Mouse (Mus musculus) fat pad, adult 2 months (tissue): ENCODE data around the gene Akr1b10.
"Not testable (repeated sequence)": the region's sequence is repeated elsewhere in the genome, so short reads cannot be mapped to it uniquely, and the experiment has no call there.

Experiments used
- DNase-seq: peaks from one replicate; pipeline ENCODE4 v3.0.0-alpha.2; 2011; ENCODE audit warnings: low read depth, low spot score; ENCODE audit errors: extremely low read depth

The Akr1b10 gene

DNA sequence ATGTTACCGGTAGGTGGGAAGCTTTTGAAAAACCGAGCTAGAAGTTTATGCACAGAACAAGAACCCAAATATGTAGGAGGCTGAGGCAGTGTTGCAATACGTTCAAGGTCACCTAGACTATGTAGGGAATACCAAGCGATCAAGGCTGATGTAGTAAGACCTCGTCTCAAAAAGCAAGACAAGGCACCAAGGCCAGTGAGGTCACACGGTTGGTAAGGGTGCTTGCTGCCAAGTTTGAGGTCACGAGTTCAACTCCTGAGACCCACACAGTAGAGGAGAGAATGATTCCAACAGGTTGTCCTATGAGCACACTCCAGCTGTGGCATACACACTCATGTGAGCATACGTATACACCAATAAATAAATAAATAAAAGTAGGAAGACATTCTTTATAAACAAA lies 13.9 kb upstream of the Akr1b10 start:
- no peak for DNase-seq

DNA sequence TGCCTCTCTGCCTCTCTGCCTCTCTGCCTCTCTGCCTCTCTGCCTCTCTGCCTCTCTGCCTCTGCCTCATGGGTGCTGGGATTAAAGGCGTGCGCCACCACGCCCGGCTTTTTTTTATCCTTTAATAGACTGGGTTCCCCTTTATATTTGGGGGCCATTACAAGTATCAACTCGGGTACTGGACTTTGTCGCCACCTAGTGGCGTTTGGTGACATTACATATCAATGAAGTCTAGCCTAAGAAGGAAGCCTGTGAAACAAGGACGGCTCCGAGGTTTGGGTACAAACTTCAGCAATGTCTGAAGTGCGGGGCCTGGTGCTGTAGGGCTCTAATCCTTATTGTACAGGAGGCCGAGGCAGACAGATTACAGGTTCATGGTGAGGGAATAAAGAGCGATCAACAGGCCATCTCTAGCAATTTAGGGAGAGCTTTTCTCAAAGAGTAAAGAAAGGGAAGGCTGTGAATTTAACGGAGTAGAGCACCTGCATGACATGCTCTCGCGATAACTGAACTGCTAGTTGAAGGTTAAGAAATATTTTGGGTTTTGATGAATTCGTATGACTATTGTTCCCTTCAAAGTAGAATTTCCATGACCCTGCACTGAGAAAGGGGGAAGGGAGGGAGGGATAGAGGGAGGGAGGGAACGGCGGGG lies 12.2 kb upstream of the Akr1b10 start:
- DNase-seq: no peak

DNA sequence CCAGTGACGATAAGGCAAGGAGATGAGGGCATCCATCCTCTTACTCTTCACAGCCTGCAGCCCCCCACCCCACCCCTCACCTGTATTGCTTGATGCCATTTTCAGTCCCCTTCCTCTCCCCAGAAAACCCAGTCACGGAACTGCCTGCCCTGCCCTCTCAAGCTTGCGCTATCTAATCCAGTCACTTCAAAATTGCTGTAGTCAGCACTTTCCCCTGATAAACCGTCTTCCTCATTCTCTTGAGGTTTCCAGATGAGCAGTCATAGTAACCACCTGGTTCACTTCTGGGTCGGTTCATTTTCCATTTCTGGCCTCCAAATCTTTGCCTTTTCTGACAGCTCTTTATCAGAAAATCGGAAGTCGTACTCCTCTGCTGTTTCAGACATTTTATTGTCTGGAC lies 10.2 kb upstream of the Akr1b10 start:
- no peak for DNase-seq

DNA sequence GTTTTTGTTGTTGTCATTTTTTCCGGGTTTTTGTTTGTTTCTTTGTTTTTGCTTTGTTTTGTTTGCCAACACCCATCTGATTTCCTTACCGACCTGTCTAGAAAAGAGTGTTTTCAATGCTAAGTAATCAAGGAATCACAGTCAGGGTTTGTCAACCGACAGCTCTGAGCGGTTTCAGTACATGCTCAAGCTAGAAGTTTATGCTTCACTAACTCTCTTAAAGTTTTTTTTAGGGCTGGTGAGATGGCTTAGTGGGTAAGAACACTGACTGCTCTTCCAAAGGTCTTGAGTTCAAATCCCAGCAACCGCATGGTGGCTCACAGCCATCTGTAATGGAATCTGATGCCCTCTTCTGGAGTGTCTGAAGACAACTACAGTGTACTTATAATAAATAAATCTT lies 8.1 kb upstream of the Akr1b10 start:
- DNase-seq: not testable (repeated sequence)

DNA sequence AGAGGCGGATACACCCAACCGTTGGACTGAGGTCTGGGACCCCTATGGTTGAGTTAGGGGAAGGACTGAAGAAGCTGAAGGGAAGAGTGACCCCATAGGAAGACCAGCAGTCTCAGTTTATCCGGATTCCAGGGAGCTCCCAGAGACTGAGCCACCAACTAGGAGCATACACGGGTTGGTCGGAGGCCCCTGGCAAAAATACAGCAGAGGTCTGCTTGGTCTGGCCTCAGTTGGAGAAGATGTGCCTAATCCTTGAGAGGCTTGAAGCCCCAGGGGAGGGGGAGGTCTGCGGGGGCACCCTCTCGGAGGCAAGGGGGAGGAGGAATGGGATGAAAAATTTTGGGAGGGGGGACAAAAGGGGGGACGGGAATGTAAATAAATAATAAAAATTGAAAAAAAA lies 617 bp upstream of the Akr1b10 start:
- no peak for DNase-seq

DNA sequence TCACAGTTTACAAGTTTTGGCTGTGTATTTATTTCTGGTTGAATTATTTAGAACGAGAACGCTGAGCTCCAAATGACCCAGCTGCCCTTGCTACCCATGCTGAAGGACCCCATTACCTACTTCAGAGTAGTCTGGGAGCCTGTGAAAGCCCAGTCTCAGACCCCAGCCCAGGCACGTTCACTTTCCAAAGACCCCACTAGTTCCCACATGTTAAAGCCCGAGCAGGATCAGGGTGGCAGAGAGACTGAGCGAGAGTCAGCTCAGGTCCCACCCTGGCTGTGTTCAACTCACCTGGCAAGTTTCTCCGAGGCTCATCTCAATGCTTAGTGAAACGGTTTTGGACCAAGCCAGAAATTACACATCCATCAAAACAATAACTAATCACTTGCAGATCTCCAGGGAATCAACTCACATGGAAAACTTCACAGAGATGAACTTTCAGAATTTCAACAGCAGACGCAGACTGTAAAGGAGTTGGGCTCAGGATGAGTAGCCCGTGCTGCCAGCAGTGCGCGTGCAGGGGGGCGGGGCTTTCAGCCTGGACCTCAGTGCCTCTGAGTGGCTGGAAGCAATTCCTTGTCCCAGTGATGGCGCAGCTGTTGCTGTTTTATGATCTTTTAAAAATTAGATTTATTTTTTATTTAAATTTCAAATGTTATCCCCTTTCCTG lies 818 bp downstream of the Akr1b10 start:
- no peak for DNase-seq

DNA sequence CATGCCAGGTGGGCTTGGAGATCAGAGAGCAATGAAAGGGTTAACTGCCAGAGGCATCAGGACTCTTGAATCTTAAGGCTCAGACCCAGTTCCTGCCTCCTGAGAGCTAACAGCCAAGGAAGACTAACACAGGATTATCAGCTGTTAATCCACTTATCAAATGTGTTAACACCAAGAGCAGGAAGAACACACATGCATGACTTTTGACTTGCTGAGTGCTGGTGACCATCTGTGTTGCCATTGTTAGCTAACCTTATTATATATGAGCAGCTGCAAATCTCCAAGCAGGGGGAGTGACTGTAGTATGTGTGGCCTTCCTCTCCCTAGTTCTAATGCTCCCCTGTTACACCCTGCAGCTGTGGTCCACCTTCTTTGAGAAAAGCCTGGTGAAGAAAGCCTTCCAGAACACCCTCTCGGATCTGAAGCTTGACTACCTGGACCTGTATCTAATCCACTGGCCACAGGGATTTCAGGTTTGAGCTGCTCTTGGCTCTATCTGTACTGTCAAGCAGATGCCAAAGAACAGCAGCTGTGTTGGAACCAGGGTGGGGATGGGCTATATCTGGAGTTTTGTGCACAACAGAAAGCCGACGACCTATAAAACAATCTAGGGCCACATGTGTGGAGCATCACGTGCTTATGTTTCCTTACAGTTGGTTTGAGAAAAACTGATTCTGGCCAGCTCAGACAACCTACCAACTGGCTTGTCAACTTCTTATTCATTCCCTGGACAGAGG lies 4.6 kb downstream of the Akr1b10 start:
- no peak for DNase-seq

DNA sequence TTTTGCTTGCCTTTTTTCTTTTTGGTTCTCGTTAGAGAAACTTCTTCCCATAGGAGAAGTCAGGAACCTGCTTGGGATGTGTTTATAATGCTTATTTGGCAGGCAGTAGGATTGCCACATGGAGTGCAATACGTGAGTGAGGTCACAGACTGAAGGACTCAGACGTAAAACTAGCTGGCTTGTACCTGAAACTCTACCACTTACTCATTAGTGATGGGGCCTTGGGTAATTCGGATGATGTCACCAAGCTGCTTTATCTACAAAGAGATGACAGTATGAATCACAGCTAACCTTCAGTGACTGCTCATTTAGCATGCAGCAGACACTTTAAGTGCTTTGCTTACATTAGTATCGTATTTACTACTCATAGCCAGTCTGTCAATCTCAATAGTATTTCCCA lies 11.9 kb downstream of the Akr1b10 start:
- DNase-seq: no peak

DNA sequence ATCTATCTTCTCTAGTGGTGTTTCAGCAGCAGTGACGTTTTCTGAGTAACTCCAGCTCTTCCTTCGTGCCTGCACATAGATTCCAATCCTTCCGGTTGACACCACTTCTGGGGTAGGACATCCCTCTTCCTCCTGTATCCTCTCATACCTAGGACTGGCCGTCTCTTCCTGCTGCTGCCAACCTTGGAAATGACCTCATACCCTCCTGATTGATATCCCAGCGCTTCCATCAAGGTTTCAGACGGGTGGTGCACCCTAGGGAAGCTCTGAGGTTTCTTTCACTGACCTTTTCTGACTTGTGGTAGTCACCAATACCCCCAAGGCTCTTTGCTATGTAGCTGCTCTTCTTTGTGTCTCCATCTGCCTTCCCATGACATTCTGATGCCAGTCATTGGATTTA lies 14.4 kb downstream of the Akr1b10 start:
- no peak for DNase-seq

DNA sequence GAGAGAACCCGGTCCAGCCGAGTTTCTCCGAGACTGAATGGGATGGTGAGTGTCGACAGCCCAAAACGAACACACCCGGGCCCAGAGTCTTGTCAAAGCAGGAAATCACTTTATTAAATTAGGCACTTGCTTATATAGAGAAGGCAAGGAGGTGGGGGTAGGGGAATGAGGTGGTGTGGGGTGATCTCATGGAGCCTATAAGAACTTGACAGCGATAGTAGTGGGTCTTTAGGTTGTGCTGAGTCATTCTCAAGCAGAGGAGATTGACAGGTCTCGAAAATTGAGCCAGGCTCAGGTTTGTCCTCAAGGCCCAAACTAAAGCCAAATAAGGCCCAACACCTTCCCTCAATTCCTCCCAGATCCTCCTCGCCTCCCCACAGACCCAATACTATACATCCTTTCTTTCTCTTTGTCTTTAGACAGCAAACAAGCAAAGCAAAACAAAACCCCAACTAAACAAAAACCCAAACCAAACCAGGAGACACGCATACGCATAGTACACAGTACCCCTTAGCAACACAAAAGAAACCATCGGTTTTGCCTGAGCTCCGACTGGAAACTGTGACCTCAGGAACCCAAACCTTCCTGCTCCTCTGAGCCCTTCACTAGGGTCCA lies 15.7 kb downstream of the Akr1b10 start:
- DNase-seq: no peak

DNA sequence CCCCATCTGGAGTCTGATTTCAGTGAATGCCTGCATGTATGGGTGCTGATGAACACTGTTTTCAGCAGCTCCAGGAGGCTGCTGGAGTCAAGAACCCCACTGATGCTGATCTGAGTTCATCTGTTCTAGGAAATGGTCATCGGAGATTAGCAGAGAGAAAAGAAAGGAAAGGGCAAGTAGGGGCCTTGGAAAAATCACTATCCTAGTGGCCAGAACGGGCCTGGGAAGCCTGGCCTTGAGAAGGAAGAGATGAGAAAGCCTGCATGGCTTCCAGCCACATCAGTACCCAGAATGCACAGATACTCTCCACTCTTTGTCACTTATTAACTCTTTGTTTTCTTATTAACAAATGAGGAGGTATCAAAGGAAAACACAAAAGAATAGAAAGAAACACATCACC lies 16.7 kb downstream of the Akr1b10 start:
- no peak for DNase-seq

DNA sequence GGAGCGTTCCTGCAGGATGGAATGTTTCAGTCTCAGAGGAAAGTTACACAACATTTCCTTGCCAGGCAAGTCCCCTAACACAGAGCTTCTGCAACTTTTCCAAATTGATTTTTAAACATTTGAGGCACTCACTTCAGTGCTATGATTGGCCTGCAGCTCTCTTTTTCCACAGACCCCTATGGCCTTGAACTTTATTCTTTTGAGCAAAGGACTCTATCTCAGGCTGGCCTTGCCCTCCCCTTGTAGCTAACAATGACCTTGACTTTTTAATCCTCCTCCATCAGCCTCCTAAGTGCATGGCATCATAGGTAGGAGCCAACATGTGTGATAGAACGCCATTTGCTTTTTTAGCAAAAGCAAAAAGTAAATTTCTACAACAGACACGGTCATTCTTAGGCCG lies 22.7 kb downstream of the Akr1b10 start:
- no peak for DNase-seq

DNA sequence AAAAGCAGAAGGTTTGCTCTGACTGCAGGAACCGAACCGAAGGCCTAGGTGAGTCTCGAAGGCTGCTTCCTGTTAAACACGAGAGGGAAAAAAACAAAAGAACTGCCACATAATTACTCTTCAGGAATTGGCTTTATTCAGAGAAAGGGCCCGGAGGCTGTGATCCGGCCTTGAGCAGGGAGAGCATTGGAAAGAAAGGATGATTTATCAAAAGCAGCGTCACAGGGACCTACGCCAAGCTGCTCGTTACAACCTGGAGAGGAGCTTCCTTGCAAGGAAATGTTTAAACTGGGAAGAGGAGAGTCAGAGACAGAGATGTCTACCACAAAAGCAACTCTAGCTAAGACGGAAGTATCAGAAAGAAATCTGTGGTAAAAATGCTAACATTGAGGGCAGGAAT lies 23.4 kb downstream of the Akr1b10 start:
- DNase-seq: no peak

DNA sequence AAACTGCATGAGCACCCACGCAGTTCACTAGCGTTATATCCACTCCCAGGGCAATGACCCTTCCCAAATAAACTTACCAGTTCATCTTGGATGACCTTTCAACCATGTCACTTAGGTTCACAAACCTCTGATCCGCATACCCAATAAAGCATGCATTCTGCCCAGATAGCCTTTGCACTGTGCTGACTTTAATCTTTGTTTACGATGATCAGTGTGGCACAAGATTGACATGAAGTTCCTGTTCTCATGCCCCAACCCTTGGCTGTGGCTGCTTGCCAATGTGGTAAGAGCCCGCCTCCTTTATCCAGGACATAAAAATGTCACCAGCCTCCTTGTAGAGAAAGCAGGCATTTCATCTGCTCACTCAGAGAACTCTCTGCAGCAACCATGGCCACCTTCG lies 28.0 kb downstream of the Akr1b10 start, which contains the start of gene Akr1b7:
Gene Akr1b7, plus strand, starts transcription at position 312 of the 400 bp plus-strand sequence.
- DNase-seq: no peak

DNA sequence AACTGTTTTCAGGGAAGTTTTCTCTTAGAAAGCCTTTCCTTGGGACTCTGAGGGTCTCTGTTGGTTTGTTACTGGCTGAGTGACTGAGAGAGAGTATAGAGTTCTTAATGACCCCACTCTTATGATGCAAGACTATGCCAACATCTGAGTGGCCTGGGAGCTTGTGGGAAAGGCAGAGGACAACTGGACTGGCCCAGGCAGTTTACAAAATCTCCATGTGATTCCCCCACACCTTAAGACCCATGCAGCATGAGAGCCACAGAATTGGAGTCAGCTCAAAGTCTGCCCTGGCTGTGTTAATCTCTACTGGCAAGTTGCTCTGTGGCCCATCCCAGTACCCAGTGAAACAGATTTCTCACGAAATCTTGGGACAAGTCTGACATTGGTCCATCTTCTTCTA lies 28.7 kb downstream of the Akr1b10 start:
- DNase-seq: no peak

DNA sequence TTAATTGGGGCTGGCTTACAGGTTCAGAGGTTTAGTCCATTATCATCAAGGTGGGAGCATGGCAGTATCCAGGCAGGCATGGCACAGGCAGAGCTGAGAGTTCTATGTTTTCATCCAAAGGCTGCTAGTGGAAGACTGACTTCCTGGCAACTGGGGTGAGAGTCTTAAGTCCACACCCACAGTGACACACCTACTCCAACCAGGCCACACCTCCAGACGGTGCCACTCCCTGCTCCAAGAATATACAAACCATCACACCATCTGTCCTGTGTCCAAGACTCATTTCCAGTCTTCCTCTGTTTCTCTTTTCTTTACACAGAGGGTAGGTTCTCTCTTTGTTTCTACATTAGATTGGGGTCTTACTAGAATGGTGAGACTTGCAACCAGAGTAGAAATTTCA lies 29.4 kb downstream of the Akr1b10 start:
- DNase-seq: not testable (repeated sequence)

DNA sequence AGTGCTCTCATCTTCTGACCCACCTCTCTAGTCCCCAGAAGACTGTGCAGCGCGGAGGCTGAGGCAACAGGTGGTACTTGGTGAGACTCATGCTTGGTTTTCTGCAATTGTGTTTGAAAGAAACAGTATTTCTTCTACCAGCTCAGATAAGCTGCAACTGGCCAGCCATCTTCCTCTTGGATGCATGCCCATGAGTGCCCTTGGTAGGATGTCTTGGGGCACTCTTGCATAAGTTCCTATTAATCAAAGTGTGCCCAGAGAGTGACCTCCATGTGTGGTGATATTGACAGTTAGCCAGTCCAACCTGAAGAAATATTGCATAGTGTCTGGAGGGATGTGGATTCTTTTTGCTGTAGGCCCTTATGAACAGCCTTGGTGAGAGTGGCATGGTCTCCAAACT lies 32.5 kb downstream of the Akr1b10 start:
- DNase-seq: no peak

DNA sequence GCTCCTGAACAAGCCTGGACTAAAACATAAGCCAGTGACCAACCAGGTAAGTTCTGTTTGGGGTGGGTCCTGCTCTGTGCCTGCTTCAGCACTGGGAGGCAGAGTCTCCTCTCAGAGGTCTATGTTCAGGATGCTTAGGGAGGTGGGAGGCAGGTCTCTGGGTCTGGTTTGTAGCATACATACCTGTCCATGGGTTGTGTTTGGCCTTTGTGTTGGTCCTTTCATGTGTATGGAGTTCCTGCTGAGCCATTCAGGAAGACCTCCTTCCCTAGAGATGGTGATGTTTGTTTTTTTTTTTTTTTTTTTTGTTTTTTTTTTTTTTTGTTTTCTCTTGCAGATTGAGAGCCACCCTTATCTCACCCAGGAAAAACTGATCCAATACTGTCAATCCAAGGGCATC lies 35.1 kb downstream of the Akr1b10 start:
- no peak for DNase-seq

DNA sequence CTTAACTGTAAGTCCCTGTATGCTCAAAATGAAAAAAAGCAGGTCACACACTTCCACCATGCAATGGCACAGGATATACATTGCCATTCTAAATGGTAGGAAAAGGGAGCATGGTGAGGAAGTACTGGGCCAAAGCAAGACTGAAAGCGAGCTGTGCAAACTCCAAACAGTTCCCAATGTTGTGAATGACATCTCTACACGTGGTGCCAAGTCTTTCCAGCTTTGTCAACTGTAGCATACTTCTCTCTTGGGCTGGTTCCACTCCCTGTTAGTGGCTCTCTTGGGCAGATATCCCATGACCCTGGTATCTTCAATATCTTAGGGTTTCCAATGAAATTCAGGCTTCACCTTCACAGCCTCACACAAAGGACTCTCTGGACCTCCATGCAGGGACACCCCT lies 55.0 kb downstream of the Akr1b10 start:
- no peak for DNase-seq

DNA sequence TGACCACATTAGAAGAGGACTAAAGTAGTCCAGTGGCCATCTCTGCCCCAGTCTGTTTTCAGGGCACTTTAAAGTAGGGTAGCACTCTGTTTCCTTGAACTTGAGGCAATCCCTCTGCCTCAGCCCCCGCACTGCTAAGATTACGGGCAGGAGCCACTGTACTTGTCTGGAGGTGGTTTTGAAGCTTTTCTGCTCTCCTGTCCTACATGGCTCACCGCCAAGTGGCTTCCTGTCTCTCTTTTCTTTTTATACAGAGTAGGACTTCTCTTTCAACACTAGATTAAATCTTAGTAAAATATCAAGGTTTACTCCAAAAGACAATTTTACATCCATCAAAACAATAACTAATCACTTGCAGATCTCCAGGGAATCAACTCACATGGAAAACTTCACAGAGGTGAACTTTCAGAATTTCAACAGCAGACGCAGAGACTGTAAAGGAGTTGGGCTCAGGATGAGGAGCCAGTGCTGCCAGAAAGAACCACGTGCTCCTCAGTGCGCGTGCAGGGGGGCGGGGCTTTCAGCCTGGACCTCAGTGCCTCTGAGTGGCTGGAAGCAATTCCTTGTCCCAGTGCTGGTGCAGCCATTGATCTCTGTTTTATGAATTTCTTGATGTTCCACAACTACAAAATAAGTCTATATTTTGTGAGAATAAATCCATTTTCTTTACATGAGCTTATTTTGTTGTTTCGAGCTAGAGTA lies 57.7 kb downstream of the Akr1b10 start:
- peak; percentile 19 for DNase-seq

DNA sequence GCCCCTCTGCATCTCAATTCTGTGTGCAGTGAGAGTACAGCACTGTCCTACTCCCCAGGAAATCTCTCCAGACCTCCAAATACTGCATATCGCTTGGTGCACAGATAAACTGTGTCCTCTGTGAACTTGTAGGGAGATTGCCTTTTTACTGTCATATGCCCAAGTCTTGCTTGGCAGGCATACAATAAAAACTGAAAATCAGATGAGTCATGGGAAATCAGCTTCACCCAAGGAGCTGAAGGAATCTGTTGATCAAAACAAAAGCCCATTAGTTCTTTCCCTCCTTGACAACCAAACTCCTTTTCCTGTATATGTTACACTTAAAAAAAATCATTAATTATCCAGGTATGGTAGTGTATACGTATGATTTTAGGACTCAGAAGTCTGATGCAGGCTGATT lies 59.8 kb downstream of the Akr1b10 start:
- peak; percentile 5 for DNase-seq
